Mouse (Mus musculus) MEL (cell line): ENCODE measurements at regions not wholly inside any gene's neighbourhood (a gene's known extent, or its start where the extent isn't known, plus 50 kb on each side); places are given as distances from the start of the nearest gene placed in this dataset.

Experiments
- DNase-seq: peaks from one replicate; pipeline ENCODE4 v3.0.0; 2011; ENCODE audit warnings: low read depth, low spot score
- H3K27ac ChIP-seq: 2 replicates; pipeline ENCODE4 v1.5.1; 2012; ENCODE audit warnings: low read depth, mild to moderate bottlenecking, control low read depth, low read length, moderate library complexity; ENCODE audit not compliant: control insufficient read depth
- H3K27me3 ChIP-seq, 2 experiments: fragments of 150-350 bp in 1 of 2; sonication (generic) in 1 of 2; 2 replicates each; pipeline ENCODE4 v1.6.1; 2012; ENCODE audit warnings: low read length in 2 of 2, mild to moderate bottlenecking in 2 of 2, improper control_type of control experiment in 1 of 2, moderate library complexity in 1 of 2; ENCODE audit not compliant: insufficient read depth in 2 of 2, control insufficient read depth in 1 of 2
- H3K36me3 ChIP-seq, 2 experiments: 2 replicates each; pipeline ENCODE4 v1.6.1; 2012 to 2014; ENCODE audit warnings: low read length in 2 of 2, improper control_type of control experiment in 1 of 2, inconsistent platforms in 1 of 2, mild to moderate bottlenecking in 1 of 2; ENCODE audit not compliant: insufficient read depth in 2 of 2, control insufficient read depth in 1 of 2
- H3K4me1 ChIP-seq, 2 experiments: fragments of 150-350 bp in 1 of 2; sonication (generic) in 1 of 2; 2 replicates each; pipeline ENCODE4 v1.6.1; 2012; ENCODE audit warnings: low read length in 2 of 2, improper control_type of control experiment in 1 of 2, mild to moderate bottlenecking in 1 of 2; ENCODE audit not compliant: insufficient read depth in 2 of 2, control insufficient read depth in 1 of 2
- H3K4me3 ChIP-seq, 2 experiments: fragments of 150-350 bp in 1 of 2; sonication (generic) in 1 of 2; 2 replicates each; pipeline ENCODE4 v1.5.1; 2012; ENCODE audit warnings: low read depth in 2 of 2, low read length in 2 of 2, mild to moderate bottlenecking in 2 of 2, moderate library complexity in 2 of 2, control low read depth in 1 of 2, improper control_type of control experiment in 1 of 2; ENCODE audit not compliant: control insufficient read depth in 1 of 2, insufficient read depth in 1 of 2
- H3K79me2 ChIP-seq: 2 replicates; pipeline ENCODE4 v1.6.1; 2012; ENCODE audit warnings: mild to moderate bottlenecking, low read length, moderate library complexity; ENCODE audit not compliant: control insufficient read depth, poor library complexity, insufficient read depth
- H3K9ac ChIP-seq: 2 replicates; pipeline ENCODE4 v1.6.1; 2012; ENCODE audit warnings: low read depth, mild to moderate bottlenecking, control low read depth, low read length, moderate library complexity; ENCODE audit not compliant: control insufficient read depth, poor library complexity, severe bottlenecking
- H3K9me3 ChIP-seq: fragments of 150-350 bp; sonication (generic); replicated peaks from 2 replicates; pipeline ENCODE4 v1.6.1; 2012; ENCODE audit warnings: mild to moderate bottlenecking, low read length, improper control_type of control experiment, moderate library complexity; ENCODE audit not compliant: insufficient read depth
- BHLHE40 ChIP-seq: IDR thresholded peaks from 2 replicates; pipeline ENCODE4 v1.6.1; 2012; ENCODE audit warnings: low read depth, mild to moderate bottlenecking, inconsistent platforms, low read length, improper control_type of control experiment, borderline replicate concordance
- ELF1 ChIP-seq: IDR thresholded peaks from 2 replicates; pipeline ENCODE4 v1.6.1; 2014; ENCODE audit warnings: low read depth, mild to moderate bottlenecking, inconsistent platforms, low read length, improper control_type of control experiment, moderate library complexity
- EP300 ChIP-seq, 2 experiments: IDR thresholded peaks; 2 replicates each; pipeline ENCODE4 v1.6.1; 2011; ENCODE audit warnings: improper control_type of control experiment in 2 of 2, low read length in 2 of 2, low read depth in 1 of 2, mild to moderate bottlenecking in 1 of 2
- ETS1 ChIP-seq: IDR thresholded peaks from 2 replicates; pipeline ENCODE4 v1.6.1; 2012; ENCODE audit warnings: low read depth, mild to moderate bottlenecking, inconsistent platforms, low read length, improper control_type of control experiment, moderate library complexity
- GABPA ChIP-seq: IDR thresholded peaks from 2 replicates; pipeline ENCODE4 v1.6.1; 2012; ENCODE audit warnings: low read depth, mild to moderate bottlenecking, inconsistent platforms, low read length, improper control_type of control experiment, moderate library complexity
- GATA1 ChIP-seq: IDR thresholded peaks from 2 replicates; pipeline ENCODE4 v1.6.1; 2011; ENCODE audit warnings: low read depth, low read length, improper control_type of control experiment
- HCFC1 ChIP-seq: IDR thresholded peaks from 2 replicates; pipeline ENCODE4 v1.6.1; 2012; ENCODE audit warnings: low read depth, mild to moderate bottlenecking, inconsistent platforms, low read length, improper control_type of control experiment, moderate library complexity
- KAT2A ChIP-seq: conservative IDR thresholded peaks from 2 replicates; pipeline ENCODE4 v1.6.1; 2012; ENCODE audit warnings: low read depth, low read length, improper control_type of control experiment, inconsistent platforms
- MAFK ChIP-seq: IDR thresholded peaks from 2 replicates; pipeline ENCODE4 v1.6.1; 2011; ENCODE audit warnings: low read depth, mild to moderate bottlenecking, low read length, improper control_type of control experiment, borderline replicate concordance
- MXI1 ChIP-seq: IDR thresholded peaks from 2 replicates; pipeline ENCODE4 v1.6.1; 2011; ENCODE audit warnings: mild to moderate bottlenecking, low read depth, low read length, improper control_type of control experiment
- MYB ChIP-seq: IDR thresholded peaks from 2 replicates; pipeline ENCODE4 v1.6.1; 2011; ENCODE audit warnings: mild to moderate bottlenecking, low read depth, low read length, improper control_type of control experiment
- NELFE ChIP-seq: IDR thresholded peaks from 2 replicates; pipeline ENCODE4 v1.6.1; 2011; ENCODE audit warnings: low read depth, low read length, improper control_type of control experiment
- NRF1 ChIP-seq: IDR thresholded peaks from 2 replicates; pipeline ENCODE4 v1.6.1; 2014; ENCODE audit warnings: low read depth, mild to moderate bottlenecking, inconsistent platforms, low read length, improper control_type of control experiment, moderate library complexity; ENCODE audit not compliant: poor library complexity, insufficient read depth, severe bottlenecking
- POLR2AphosphoS2 ChIP-seq: IDR thresholded peaks from 2 replicates; pipeline ENCODE4 v1.6.1; 2011; ENCODE audit warnings: low read length, improper control_type of control experiment
- RCOR1 ChIP-seq: IDR thresholded peaks from 2 replicates; pipeline ENCODE4 v1.6.1; 2012; ENCODE audit warnings: low read depth, mild to moderate bottlenecking, inconsistent platforms, low read length, improper control_type of control experiment
- TAL1 ChIP-seq: IDR thresholded peaks from 2 replicates; pipeline ENCODE4 v1.6.1; 2012; ENCODE audit warnings: mild to moderate bottlenecking, inconsistent platforms, low read length, moderate library complexity, mixed read lengths
- TBP ChIP-seq: IDR thresholded peaks from 2 replicates; pipeline ENCODE4 v1.8.0; 2011; ENCODE audit warnings: low read depth, low read length, improper control_type of control experiment
- TCF12 ChIP-seq: IDR thresholded peaks from 2 replicates; pipeline ENCODE4 v1.6.1; 2014; ENCODE audit warnings: low read depth, mild to moderate bottlenecking, inconsistent platforms, low read length, improper control_type of control experiment, moderate library complexity
- UBTF ChIP-seq: IDR thresholded peaks from 2 replicates; pipeline ENCODE4 v1.6.1; 2012; ENCODE audit warnings: low read depth, mild to moderate bottlenecking, inconsistent platforms, low read length, improper control_type of control experiment, moderate library complexity, borderline replicate concordance; ENCODE audit not compliant: insufficient read depth
- USF1 ChIP-seq: IDR thresholded peaks from 2 replicates; pipeline ENCODE4 v1.6.1; 2014; ENCODE audit warnings: low read depth, mild to moderate bottlenecking, inconsistent platforms, low read length, improper control_type of control experiment, moderate library complexity
- USF2 ChIP-seq, 2 experiments: IDR thresholded peaks; 2 replicates each; pipeline ENCODE4 v1.6.1; 2011 to 2012; ENCODE audit warnings: improper control_type of control experiment in 2 of 2, low read length in 2 of 2, borderline replicate concordance in 1 of 2, inconsistent platforms in 1 of 2, low read depth in 1 of 2, mild to moderate bottlenecking in 1 of 2; ENCODE audit not compliant: insufficient read depth in 1 of 2
- ZC3H11A ChIP-seq: IDR thresholded peaks from 2 replicates; pipeline ENCODE4 v1.6.1; 2012; ENCODE audit warnings: low read depth, mild to moderate bottlenecking, inconsistent platforms, low read length, improper control_type of control experiment
- ZMIZ1 ChIP-seq: IDR thresholded peaks from 2 replicates; pipeline ENCODE4 v1.6.1; 2012; ENCODE audit warnings: low read depth, mild to moderate bottlenecking, inconsistent platforms, low read length, improper control_type of control experiment, moderate library complexity

GRCm38 (mm10) chr16:39135777-39136176 is 243.3 kb downstream of the Igsf11 start:
- H3K36me3 ChIP-seq = no peaks in the 10 kb centered on the region
- H3K9ac ChIP-seq = no peak overlapping the region
- TF ChIP-seq EP300 (IDR thresholded peaks at IDR 0.05; ENCODE audit: low read depth in 1 of 2, low read length in 2 of 2) (no peak), ZC3H11A (no peak), TBP (no peak), HCFC1 (no peak), GATA1 (no peak), GABPA (no peak), TAL1 (no peak), BHLHE40 (no peak), KAT2A (no peak), RCOR1 (no peak), MAFK (no peak), MXI1 (no peak), USF1 (no peak), UBTF (no peak)
- DNase-seq = no peak
- H3K4me3 ChIP-seq = no peak overlapping the region
- H3K27ac ChIP-seq = no peak overlapping the region
- no peaks in the 10 kb centered on the region for H3K4me1 ChIP-seq
- H3K27me3 ChIP-seq = no peaks in the 10 kb centered on the region
- H3K79me2 ChIP-seq = no peaks in the 10 kb centered on the region
- no peaks in the 10 kb centered on the region for H3K9me3 ChIP-seq

- no peak overlapping the region for H3K4me3 ChIP-seq
- no peak overlapping the region for H3K27ac ChIP-seq
- H3K4me1 ChIP-seq = no peaks in the 10 kb centered on the region
- no peaks in the 10 kb centered on the region for H3K79me2 ChIP-seq
- TF ChIP-seq NELFE (no peak), KAT2A (no peak), HCFC1 (no peak), TCF12 (no peak), GABPA (no peak), ZMIZ1 (no peak), USF2 (IDR thresholded peaks at IDR 0.05; ENCODE audit: borderline replicate concordance in 1 of 2, insufficient read depth in 1 of 2, low read depth in 1 of 2, low read length in 2 of 2) (no peak), TBP (no peak), USF1 (no peak), UBTF (no peak), ELF1 (no peak), POLR2AphosphoS2 (no peak), ETS1 (no peak), NRF1 (no peak), MYB (no peak)
- H3K9ac ChIP-seq = no peak overlapping the region
- H3K27me3 ChIP-seq = no peaks in the 10 kb centered on the region
- no peaks in the 10 kb centered on the region for H3K9me3 ChIP-seq
- no peaks in the 10 kb centered on the region for H3K36me3 ChIP-seq
- no peak for DNase-seq
Measured at GRCm38 (mm10) chr16:39147151-39147550, 254.7 kb downstream of the Igsf11 start.
